Mouse (Mus musculus) testis, adult 2 months (tissue): ENCODE measurements at regions not wholly inside any gene's neighbourhood (a gene's known extent, or its start where the extent isn't known, plus 50 kb on each side); places are given as distances from the start of the nearest gene placed in this dataset.

Experiments used
- H3K27ac ChIP-seq: fragments of 200-500 bp; 2 replicates; pipeline ENCODE4 v1.5.1; 2012; ENCODE audit warnings: low read depth, low read length; ENCODE audit not compliant: control insufficient read depth, insufficient read depth
- H3K27me3 ChIP-seq: fragments of 200-500 bp; 2 replicates; pipeline ENCODE4 v1.6.1; 2012; ENCODE audit warnings: mild to moderate bottlenecking, low read length, moderate library complexity; ENCODE audit not compliant: control insufficient read depth, insufficient read depth
- H3K36me3 ChIP-seq: fragments of 200-500 bp; 2 replicates; pipeline ENCODE4 v1.6.1; 2012; ENCODE audit warnings: mild to moderate bottlenecking, low read length; ENCODE audit not compliant: control insufficient read depth, insufficient read depth
- H3K4me1 ChIP-seq: fragments of 200-500 bp; 2 replicates; pipeline ENCODE4 v1.6.1; 2012; ENCODE audit warnings: low read length; ENCODE audit not compliant: control insufficient read depth, insufficient read depth
- H3K4me3 ChIP-seq: fragments of 200-500 bp; 2 replicates; pipeline ENCODE4 v1.5.1; 2012; ENCODE audit warnings: low read depth, mild to moderate bottlenecking, low read length, moderate library complexity, mixed read lengths; ENCODE audit not compliant: control insufficient read depth
- CTCF ChIP-seq: fragments of 200-500 bp; IDR thresholded peaks from 2 replicates; pipeline ENCODE4 v1.5.1; 2012; ENCODE audit warnings: low read depth, mild to moderate bottlenecking, inconsistent platforms, low read length, moderate library complexity; ENCODE audit not compliant: control insufficient read depth, insufficient read depth, insufficient replicate concordance
- POLR2A ChIP-seq: fragments of 200-500 bp; IDR thresholded peaks from 2 replicates; pipeline ENCODE4 v1.6.1; 2012; ENCODE audit warnings: low read depth, mild to moderate bottlenecking, inconsistent platforms, low read length, moderate library complexity; ENCODE audit not compliant: control insufficient read depth

- TF ChIP-seq CTCF = no peak
- TF ChIP-seq POLR2A = no peak
- Histone ChIP-seq H3K27me3 (no peaks in the 10 kb centered on the region), H3K4me1 (no peaks in the 10 kb centered on the region)
These were observed 1514.0 kb upstream of the Lrrc6 start for GRCm38 (mm10) chr15:68014605-68015305.

GRCm38 (mm10) chr15:68011162-68011561 is 1510.5 kb upstream of the Lrrc6 start:
- Histone ChIP-seq H3K4me1 (no peaks in the 10 kb centered on the region), H3K27ac (no peak overlapping the region), H3K36me3 (no peaks in the 10 kb centered on the region), H3K4me3 (no peak overlapping the region), H3K27me3 (no peaks in the 10 kb centered on the region)
- TF ChIP-seq POLR2A (no peak), CTCF (no peak)

More at GRCm38 (mm10) chr15:68014605-68015305, 1514.0 kb upstream of the Lrrc6 start:
- H3K36me3 ChIP-seq = no peaks in the 10 kb centered on the region
- H3K27ac ChIP-seq = no peak overlapping the region
- no peak overlapping the region for H3K4me3 ChIP-seq

- no peaks in the 10 kb centered on the region for H3K36me3 ChIP-seq
- TF ChIP-seq POLR2A (no peak), CTCF (no peak)
- H3K27ac ChIP-seq = no peak overlapping the region
- no peak overlapping the region for H3K4me3 ChIP-seq
- H3K27me3 ChIP-seq = no peaks in the 10 kb centered on the region
- no peaks in the 10 kb centered on the region for H3K4me1 ChIP-seq
These were observed 1509.5 kb upstream of the Lrrc6 start for GRCm38 (mm10) chr15:68010189-68010588.

- Histone ChIP-seq H3K4me3 (no peak overlapping the region), H3K36me3 (no peaks in the 10 kb centered on the region), H3K27ac (no peak overlapping the region), H3K27me3 (no peaks in the 10 kb centered on the region), H3K4me1 (no peaks in the 10 kb centered on the region)
- TF ChIP-seq CTCF (no peak), POLR2A (no peak)
These were observed 1504.1 kb upstream of the Lrrc6 start for GRCm38 (mm10) chr15:68004798-68005197.

GRCm38 (mm10) chr15:67996532-67996931 is 1495.8 kb upstream of the Lrrc6 start:
- no peak overlapping the region for H3K27ac ChIP-seq
- TF ChIP-seq CTCF = no peak
- no peaks in the 10 kb centered on the region for H3K36me3 ChIP-seq
- H3K27me3 ChIP-seq = no peaks in the 10 kb centered on the region
- H3K4me1 ChIP-seq = no peaks in the 10 kb centered on the region
- no peak overlapping the region for H3K4me3 ChIP-seq

- Histone ChIP-seq H3K27me3 (no peaks in the 10 kb centered on the region), H3K27ac (no peak overlapping the region)
- no peak for TF ChIP-seq POLR2A
- no peak for TF ChIP-seq CTCF
These were observed 1488.9 kb upstream of the Lrrc6 start for GRCm38 (mm10) chr15:67989428-67990272.

GRCm38 (mm10) chr15:67987941-67988340 is 1487.2 kb upstream of the Lrrc6 start:
- no peak overlapping the region for H3K4me3 ChIP-seq
- no peaks in the 10 kb centered on the region for H3K27me3 ChIP-seq
- no peak for TF ChIP-seq CTCF
- no peak for TF ChIP-seq POLR2A
- no peaks in the 10 kb centered on the region for H3K4me1 ChIP-seq
- no peak overlapping the region for H3K27ac ChIP-seq
- no peaks in the 10 kb centered on the region for H3K36me3 ChIP-seq

More at GRCm38 (mm10) chr15:67989428-67990272, 1488.9 kb upstream of the Lrrc6 start:
- H3K36me3 ChIP-seq = no peaks in the 10 kb centered on the region
- H3K4me1 ChIP-seq = no peaks in the 10 kb centered on the region
- H3K4me3 ChIP-seq = no peak overlapping the region
